Comparison of ENCODE assay signal across 19 mouse cellular contexts in genomic region chr7:145107575-145108170, GRCm38 (mm10).
DNase-seq lines count a peak whose midpoint lies in the region; TF ChIP-seq lines count a peak whose summit lies in the region.
"Had no signal": no experiment of that assay in that cellular context is flagged by ENCODE, and none has a peak within 500 bp of the region (broad histone marks: within the 10 kb centered on the region; RNA-seq: fewer than 3 reads in every experiment).

No protein-coding gene starts in this region.

- intact Hi-C loops in left cerebral cortex, adult 2 months (cut with DNase I) = no loop called here

- no peak overlapping the region for H3K4me3 ChIP-seq in macrophage (ENCODE audit: inconsistent target)
- H3K4me3 ChIP-seq in left cerebral cortex, adult 2 months = no peak overlapping the region
- H3K4me3 ChIP-seq: hindbrain, embryonic 10.5 days; midbrain, embryonic 15.5 days; neural tube, embryonic 15.5 days; stomach, embryonic 15.5 days had no signal

- WGBS in macrophage (ENCODE audit: missing documents) = 88% methylated on average over 2 of the region's 2 CpGs

- peak; percentile 27 for DNase-seq in gastrocnemius, adult 18-20 months (ENCODE audit: low spot score)
- DNase-seq in gastrocnemius, postnatal 10 days = no peak
- DNase-seq in lung, postnatal 10 days = peak; percentile 57
- no peak for DNase-seq in lung, postnatal 4 days
- peak; percentile 63 to 66 for DNase-seq in adrenal gland, postnatal 36 days
- DNase-seq in layer of hippocampus, adult 8-10 months (ENCODE audit: low spot score in 2 of 2) = no peak
- no peak for DNase-seq in left cerebral cortex, adult 2 months (ENCODE audit: extremely low spot score in 1 of 2, low spot score in 2 of 2)
- DNase-seq: cerebellum, adult 8-10 months; gastrocnemius, postnatal 25 days; kidney, adult 11 months; left cerebral cortex, postnatal 4 days; liver; right cerebral cortex, postnatal 14 days; thymus, adult 18-20 months had no signal

- no peak for TF ChIP-seq CTCF in left cerebral cortex, adult 2 months (IDR thresholded peaks at IDR 0.05)

- H3K79me2 ChIP-seq in macrophage (ENCODE audit: inconsistent target) = no peaks in the 10 kb centered on the region

- H3K36me3 ChIP-seq in macrophage (ENCODE audit: inconsistent target) = no peaks in the 10 kb centered on the region
- H3K36me3 ChIP-seq: hindbrain, embryonic 10.5 days; midbrain, embryonic 15.5 days; neural tube, embryonic 15.5 days; stomach, embryonic 15.5 days had no signal

- H3K27ac ChIP-seq in macrophage = peak overlapping the region; percentile 78
- H3K27ac ChIP-seq in left cerebral cortex, adult 2 months = no peak overlapping the region
- H3K27ac ChIP-seq: hindbrain, embryonic 10.5 days; midbrain, embryonic 15.5 days; neural tube, embryonic 15.5 days; stomach, embryonic 15.5 days had no signal

Comparison
In these comparisons a context has a peak if more than half of its experiments do, and no peak if none do; other contexts are left out.
1. DNase-seq: peak in gastrocnemius, adult 18-20 months (single experiment), lung, postnatal 10 days (single experiment) and adrenal gland, postnatal 36 days (2 of 2); none in gastrocnemius, postnatal 10 days (single experiment), lung, postnatal 4 days (0 of 2), layer of hippocampus, adult 8-10 months (0 of 2) and left cerebral cortex, adult 2 months (0 of 2).